Mouse (Mus musculus): ENCODE data around the gene Fam160a1. TPM values are rescaled to one million over a fixed set of nuclear protein-coding genes. Genes with fewer than 3 reads are reported as not detected.

The Fam160a1 gene
- polyA plus RNA-seq, 1 experiment, result 8.9 TPM

GRCm38 (mm10) chr3:85764937-85765337 is 52.2 kb downstream of the Fam160a1 start:
- TF ChIP-seq CTCF (IDR thresholded peaks at IDR 0.05; ENCODE audit: control insufficient read depth, insufficient read depth, insufficient read length) (no peak), MAX (IDR thresholded peaks at IDR 0.05) (no peak), CEBPB (IDR thresholded peaks at IDR 0.05; ENCODE audit: low read depth) (peak; percentile 92), MYOG (IDR thresholded peaks at IDR 0.05; ENCODE audit: control insufficient read depth, extremely low read depth, insufficient read length) (no peak)
- Histone ChIP-seq H3K79me2 (ENCODE audit: control insufficient read depth, insufficient read depth) (no peaks in the 10 kb centered on the region), H3ac (ENCODE audit: control insufficient read depth, insufficient read length, low read depth) (no peak overlapping the region), H3K79me3 (ENCODE audit: low read depth) (no peaks in the 10 kb centered on the region), H3K27me3 (ENCODE audit: control insufficient read depth, insufficient read depth, insufficient read length) (no peaks in the 10 kb centered on the region), H3K4me3 (ENCODE audit: insufficient read depth, poor library complexity, severe bottlenecking) (no peak overlapping the region), H3K36me3 (ENCODE audit: control insufficient read depth, insufficient read depth) (no peaks in the 10 kb centered on the region)

- Histone ChIP-seq H3K27me3 (ENCODE audit: control insufficient read depth, insufficient read depth, insufficient read length) (no peaks in the 10 kb centered on the region), H3K36me3 (ENCODE audit: control insufficient read depth, insufficient read depth) (no peaks in the 10 kb centered on the region), H3K79me2 (ENCODE audit: control insufficient read depth, insufficient read depth) (no peaks in the 10 kb centered on the region), H3K79me3 (ENCODE audit: low read depth) (no peaks in the 10 kb centered on the region), H3K4me3 (ENCODE audit: insufficient read depth, poor library complexity, severe bottlenecking) (no peak overlapping the region), H3ac (ENCODE audit: control insufficient read depth, insufficient read length, low read depth) (no peak overlapping the region)
- no peak for TF ChIP-seq MYOG (IDR thresholded peaks at IDR 0.05; ENCODE audit: control insufficient read depth, extremely low read depth, insufficient read length)
- TF ChIP-seq MYOD1 (IDR thresholded peaks at IDR 0.05; ENCODE audit: control insufficient read depth, insufficient read length, low read depth), result no peak
- no peak for TF ChIP-seq CEBPB (IDR thresholded peaks at IDR 0.05; ENCODE audit: low read depth)
- no peak for TF ChIP-seq CTCF (IDR thresholded peaks at IDR 0.05; ENCODE audit: control insufficient read depth, insufficient read depth, insufficient read length)
- TF ChIP-seq MAX (IDR thresholded peaks at IDR 0.05), result no peak
- no peak for TF ChIP-seq USF1 (IDR thresholded peaks at IDR 0.05; ENCODE audit: low read depth)
- no peak for TF ChIP-seq FOSL1 (IDR thresholded peaks at IDR 0.05; ENCODE audit: insufficient read depth, low read length, poor library complexity, severe bottlenecking)
Observed at GRCm38 (mm10) chr3:85764008-85764834, 52.9 kb downstream of the Fam160a1 start.

GRCm38 (mm10) chr3:85757944-85758343 is 59.1 kb downstream of the Fam160a1 start:
- H3K36me3 ChIP-seq (ENCODE audit: control insufficient read depth, insufficient read depth), result no peaks in the 10 kb centered on the region
- no peaks in the 10 kb centered on the region for H3K79me2 ChIP-seq (ENCODE audit: control insufficient read depth, insufficient read depth)
- H3ac ChIP-seq (ENCODE audit: control insufficient read depth, insufficient read length, low read depth), result no peak overlapping the region
- H3K27me3 ChIP-seq (ENCODE audit: control insufficient read depth, insufficient read depth, insufficient read length), result no peaks in the 10 kb centered on the region
- TF ChIP-seq MYOD1 (IDR thresholded peaks at IDR 0.05; ENCODE audit: control insufficient read depth, insufficient read length, low read depth), result no peak
- TF ChIP-seq MAX (IDR thresholded peaks at IDR 0.05), result no peak
- TF ChIP-seq FOSL1 (IDR thresholded peaks at IDR 0.05; ENCODE audit: insufficient read depth, low read length, poor library complexity, severe bottlenecking), result no peak
- no peak for TF ChIP-seq CEBPB (IDR thresholded peaks at IDR 0.05; ENCODE audit: low read depth)
- TF ChIP-seq MYOG (IDR thresholded peaks at IDR 0.05; ENCODE audit: control insufficient read depth, extremely low read depth, insufficient read length), result no peak
- TF ChIP-seq USF1 (IDR thresholded peaks at IDR 0.05; ENCODE audit: low read depth), result no peak
- TF ChIP-seq CTCF (IDR thresholded peaks at IDR 0.05; ENCODE audit: control insufficient read depth, insufficient read depth, insufficient read length), result no peak
- no peak overlapping the region for H3K4me3 ChIP-seq (ENCODE audit: insufficient read depth, poor library complexity, severe bottlenecking)
- no peaks in the 10 kb centered on the region for H3K79me3 ChIP-seq (ENCODE audit: low read depth)

GRCm38 (mm10) chr3:85757435-85757834 is 59.7 kb downstream of the Fam160a1 start:
- Histone ChIP-seq H3K79me2 (ENCODE audit: control insufficient read depth, insufficient read depth) (no peaks in the 10 kb centered on the region), H3K4me3 (ENCODE audit: insufficient read depth, poor library complexity, severe bottlenecking) (no peak overlapping the region), H3K79me3 (ENCODE audit: low read depth) (no peaks in the 10 kb centered on the region), H3ac (ENCODE audit: control insufficient read depth, insufficient read length, low read depth) (no peak overlapping the region), H3K27me3 (ENCODE audit: control insufficient read depth, insufficient read depth, insufficient read length) (no peaks in the 10 kb centered on the region), H3K36me3 (ENCODE audit: control insufficient read depth, insufficient read depth) (no peaks in the 10 kb centered on the region)
- TF ChIP-seq MAX (IDR thresholded peaks at IDR 0.05), result no peak
- no peak for TF ChIP-seq MYOG (IDR thresholded peaks at IDR 0.05; ENCODE audit: control insufficient read depth, extremely low read depth, insufficient read length)
- no peak for TF ChIP-seq USF1 (IDR thresholded peaks at IDR 0.05; ENCODE audit: low read depth)
- TF ChIP-seq FOSL1 (IDR thresholded peaks at IDR 0.05; ENCODE audit: insufficient read depth, low read length, poor library complexity, severe bottlenecking), result no peak

GRCm38 (mm10) chr3:85749348-85749747 is 67.7 kb downstream of the Fam160a1 start:
- TF ChIP-seq MYOD1 (IDR thresholded peaks at IDR 0.05; ENCODE audit: control insufficient read depth, insufficient read length, low read depth) (no peak), MYOG (IDR thresholded peaks at IDR 0.05; ENCODE audit: control insufficient read depth, extremely low read depth, insufficient read length) (no peak), MAX (IDR thresholded peaks at IDR 0.05) (no peak), CEBPB (IDR thresholded peaks at IDR 0.05; ENCODE audit: low read depth) (no peak)
- Histone ChIP-seq H3K27me3 (ENCODE audit: control insufficient read depth, insufficient read depth, insufficient read length) (no peaks in the 10 kb centered on the region), H3K36me3 (ENCODE audit: control insufficient read depth, insufficient read depth) (no peaks in the 10 kb centered on the region), H3K4me3 (ENCODE audit: insufficient read depth, poor library complexity, severe bottlenecking) (no peak overlapping the region), H3ac (ENCODE audit: control insufficient read depth, insufficient read length, low read depth) (no peak overlapping the region), H3K79me3 (ENCODE audit: low read depth) (no peaks in the 10 kb centered on the region), H3K79me2 (ENCODE audit: control insufficient read depth, insufficient read depth) (no peaks in the 10 kb centered on the region)

GRCm38 (mm10) chr3:85748863-85749262 is 68.2 kb downstream of the Fam160a1 start:
- Histone ChIP-seq H3K79me3 (ENCODE audit: low read depth) (no peaks in the 10 kb centered on the region), H3K27me3 (ENCODE audit: control insufficient read depth, insufficient read depth, insufficient read length) (no peaks in the 10 kb centered on the region), H3K79me2 (ENCODE audit: control insufficient read depth, insufficient read depth) (no peaks in the 10 kb centered on the region), H3K4me3 (ENCODE audit: insufficient read depth, poor library complexity, severe bottlenecking) (no peak overlapping the region), H3ac (ENCODE audit: control insufficient read depth, insufficient read length, low read depth) (no peak overlapping the region), H3K36me3 (ENCODE audit: control insufficient read depth, insufficient read depth) (no peaks in the 10 kb centered on the region)
- no peak for TF ChIP-seq CTCF (IDR thresholded peaks at IDR 0.05; ENCODE audit: control insufficient read depth, insufficient read depth, insufficient read length)
- TF ChIP-seq MAX (IDR thresholded peaks at IDR 0.05), result no peak
- no peak for TF ChIP-seq CEBPB (IDR thresholded peaks at IDR 0.05; ENCODE audit: low read depth)
- no peak for TF ChIP-seq MYOD1 (IDR thresholded peaks at IDR 0.05; ENCODE audit: control insufficient read depth, insufficient read length, low read depth)
- TF ChIP-seq USF1 (IDR thresholded peaks at IDR 0.05; ENCODE audit: low read depth), result no peak
- no peak for TF ChIP-seq MYOG (IDR thresholded peaks at IDR 0.05; ENCODE audit: control insufficient read depth, extremely low read depth, insufficient read length)

Data from C2C12 (cell line).